In genomic region chr12:80837614-80838013, GRCm38 (mm10) we compare ENCODE assay signal across 10 mouse cellular contexts.
"Had no signal": no experiment of that assay in that cellular context is flagged by ENCODE, and none has a peak within 500 bp of the region (broad histone marks: within the 10 kb centered on the region; RNA-seq: fewer than 3 reads in every experiment).

No protein-coding gene starts in this region.

- H3K9me3 ChIP-seq: limb, embryonic 13.5 days; liver, embryonic 15.5 days; midbrain, embryonic 13.5 days had no signal

- H3K4me2 ChIP-seq: limb, embryonic 13.5 days; liver, embryonic 15.5 days; lung, embryonic 14.5 days; midbrain, embryonic 13.5 days had no signal

- H3K27ac ChIP-seq: liver, embryonic 15.5 days; midbrain, embryonic 13.5 days had no signal

- H3K27me3 ChIP-seq: limb, embryonic 13.5 days; liver, embryonic 15.5 days; midbrain, embryonic 13.5 days had no signal

- ATAC-seq: midbrain, embryonic 13.5 days had no signal

- DNase-seq: kidney, adult 9 months; kidney, postnatal 25 days; layer of hippocampus, adult 9-11 months; lung, embryonic 14.5 days; lung, postnatal 14 days; right cerebral cortex, postnatal 14 days; thymus, postnatal 14 days had no signal

- H3K9ac ChIP-seq: limb, embryonic 13.5 days; liver, embryonic 15.5 days; lung, embryonic 14.5 days; midbrain, embryonic 13.5 days had no signal

- H3K36me3 ChIP-seq: limb, embryonic 13.5 days; liver, embryonic 15.5 days; midbrain, embryonic 13.5 days had no signal

- H3K4me1 ChIP-seq: midbrain, embryonic 13.5 days had no signal

- H3K4me3 ChIP-seq: limb, embryonic 13.5 days; liver, embryonic 15.5 days; midbrain, embryonic 13.5 days had no signal
